Mouse (Mus musculus) frontal cortex, adult (tissue): Measurements from ENCODE around the gene Cebpa.
A peak's percentile ranks its signal among the peaks of the same experiment; 100 is the strongest.

Source experiments
- ATAC-seq: cut with Nextera tagmentation; 2 replicates; pipeline ENCODE4 v1.9.2; 2017; ENCODE audit warnings: mild to moderate bottlenecking, moderate library complexity, mixed read lengths; ENCODE audit not compliant: low TSS enrichment

Gene Cebpa

DNA sequence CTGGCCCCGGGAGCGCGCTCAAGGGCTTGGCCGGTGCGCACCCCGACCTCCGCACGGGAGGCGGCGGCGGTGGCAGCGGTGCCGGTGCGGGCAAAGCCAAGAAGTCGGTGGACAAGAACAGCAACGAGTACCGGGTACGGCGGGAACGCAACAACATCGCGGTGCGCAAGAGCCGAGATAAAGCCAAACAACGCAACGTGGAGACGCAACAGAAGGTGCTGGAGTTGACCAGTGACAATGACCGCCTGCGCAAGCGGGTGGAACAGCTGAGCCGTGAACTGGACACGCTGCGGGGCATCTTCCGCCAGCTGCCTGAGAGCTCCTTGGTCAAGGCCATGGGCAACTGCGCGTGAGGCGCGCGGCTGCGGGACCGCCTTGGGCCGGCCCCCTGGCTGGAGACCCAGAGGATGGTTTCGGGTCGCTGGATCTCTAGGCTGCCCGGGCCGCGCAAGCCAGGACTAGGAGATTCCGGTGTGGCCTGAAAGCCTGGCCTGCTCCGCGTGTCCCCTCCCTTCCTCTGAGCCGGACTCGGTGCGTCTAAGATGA, 1.1 kb downstream of the Cebpa start:
- no peak for ATAC-seq

DNA sequence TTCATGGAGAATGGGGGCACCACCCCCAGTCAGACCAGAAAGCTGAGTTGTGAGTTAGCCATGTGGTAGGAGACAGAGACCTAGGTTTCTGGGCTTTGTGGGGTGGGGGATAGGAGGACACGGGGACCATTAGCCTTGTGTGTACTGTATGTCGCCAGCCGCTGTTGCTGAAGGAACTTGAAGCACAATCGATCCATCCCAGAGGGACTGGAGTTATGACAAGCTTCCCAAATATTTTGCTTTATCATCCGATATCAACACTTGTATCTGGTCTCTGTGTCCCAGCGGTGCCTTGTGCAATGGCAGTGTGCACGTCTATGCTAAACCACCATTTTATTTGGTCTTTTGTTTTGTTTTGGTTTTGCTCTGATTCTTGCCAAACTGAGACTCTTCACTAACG, 2.1 kb downstream of the Cebpa start:
- ATAC-seq: no peak

DNA sequence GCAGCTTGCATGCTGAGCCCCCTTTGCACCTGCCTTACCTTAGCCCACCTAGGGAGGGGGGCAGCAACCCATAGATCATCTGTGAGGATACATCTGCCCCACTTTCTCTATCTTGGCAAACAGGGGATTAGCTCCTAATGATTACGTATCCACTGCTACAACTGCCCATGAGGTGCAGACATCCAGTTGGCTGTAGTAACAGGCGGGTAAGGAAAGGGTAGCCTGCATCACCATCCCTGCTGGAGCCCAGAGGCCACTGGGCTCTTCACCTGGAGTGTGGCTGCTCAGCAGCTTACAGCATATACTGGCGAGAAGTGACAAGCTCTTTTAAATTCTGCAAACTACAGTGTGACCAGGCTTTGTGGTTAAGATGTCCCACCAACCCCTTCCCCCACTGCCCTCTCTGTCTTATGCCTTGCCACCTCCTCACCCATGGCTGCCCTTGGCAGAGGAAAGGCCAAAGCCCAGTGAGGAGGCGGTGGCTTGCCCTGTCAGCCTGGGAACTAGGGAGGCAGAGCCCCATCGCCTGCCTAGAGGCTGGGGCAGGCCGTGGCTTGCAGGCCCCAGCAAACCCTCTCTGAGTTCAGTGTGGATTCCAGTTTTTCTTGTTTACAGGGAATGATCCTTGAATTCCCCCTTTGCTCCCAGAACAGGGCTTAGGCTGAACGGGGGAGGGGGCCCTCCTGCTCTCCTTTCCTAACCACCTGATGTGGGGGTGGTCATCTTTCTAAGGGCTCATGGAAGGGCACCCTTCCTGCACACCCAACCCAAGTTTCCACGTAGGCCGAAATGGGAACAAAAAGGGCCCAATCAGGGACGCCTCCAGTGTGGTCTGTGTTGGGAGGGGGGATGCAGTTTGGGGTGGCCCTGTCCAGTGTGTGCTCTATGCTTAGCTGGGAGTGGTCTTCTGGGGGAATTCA, 3.6 kb downstream of the Cebpa start:
- no peak for ATAC-seq

DNA sequence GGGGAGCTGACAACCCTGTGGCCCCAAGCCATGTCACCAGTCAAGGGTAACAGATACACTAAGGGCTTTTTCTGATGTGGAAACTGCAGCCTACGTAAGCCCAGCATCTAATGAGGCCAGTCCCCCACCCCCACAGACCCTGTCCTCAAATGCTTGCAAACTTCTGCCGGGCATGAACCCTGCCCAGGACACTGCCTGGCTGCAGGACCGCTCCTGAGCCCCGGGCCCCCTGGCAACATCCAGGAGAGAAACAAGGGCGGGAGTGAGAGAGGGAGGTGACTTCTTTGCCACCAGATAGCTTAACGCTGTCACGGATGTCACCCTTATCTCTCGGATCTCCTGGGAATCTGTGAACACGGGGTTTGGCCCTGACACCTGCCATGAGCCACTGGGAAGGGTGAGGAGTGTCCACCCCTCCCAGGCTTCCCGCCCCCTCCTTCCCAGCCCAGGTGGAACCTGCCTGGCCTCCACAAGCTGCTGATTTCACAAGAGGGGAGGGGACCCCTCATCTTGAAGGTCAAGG, 4.4 kb downstream of the Cebpa start:
- no peak for ATAC-seq

DNA sequence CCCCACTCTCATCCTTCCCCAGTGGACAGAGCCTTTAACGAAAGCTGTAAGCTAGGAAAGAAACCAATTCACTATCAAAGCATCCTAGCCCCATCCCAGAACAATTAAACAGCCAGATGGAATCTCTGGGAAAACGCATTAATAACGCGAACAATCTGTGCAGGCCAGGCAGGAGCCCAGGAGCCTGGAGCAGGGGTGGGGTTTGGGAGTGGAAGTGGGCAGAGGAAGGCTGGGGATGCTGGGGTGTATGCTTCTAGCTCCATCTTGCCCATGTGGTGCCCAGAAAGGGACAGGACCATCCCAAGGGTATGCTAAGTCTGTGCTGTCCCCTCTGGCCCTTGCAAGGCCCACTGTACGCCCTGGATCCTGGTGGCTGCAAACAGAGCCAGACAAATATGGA, 5.1 kb downstream of the Cebpa start:
- ATAC-seq: no peak

DNA sequence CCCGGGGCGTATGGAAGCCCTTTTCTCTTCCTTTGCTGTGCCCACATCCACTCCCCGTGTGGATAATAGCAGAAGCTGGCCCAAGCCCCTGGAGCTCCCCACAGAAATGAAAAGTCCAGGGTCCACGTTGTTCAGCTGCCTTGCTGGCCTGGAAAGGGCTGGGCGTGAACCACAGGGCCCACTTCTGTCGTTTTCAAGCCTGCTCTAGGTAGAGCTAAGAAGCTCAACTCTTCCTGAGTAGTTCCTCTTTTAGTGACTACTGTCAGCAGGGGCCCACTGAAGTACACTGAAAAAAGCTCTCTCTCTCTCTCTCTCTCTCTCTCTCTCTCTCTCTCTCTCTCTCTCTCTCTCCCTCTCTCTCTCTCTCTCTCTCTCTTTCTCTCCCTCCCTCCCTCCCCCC, 5.7 kb downstream of the Cebpa start:
- ATAC-seq: no peak

DNA sequence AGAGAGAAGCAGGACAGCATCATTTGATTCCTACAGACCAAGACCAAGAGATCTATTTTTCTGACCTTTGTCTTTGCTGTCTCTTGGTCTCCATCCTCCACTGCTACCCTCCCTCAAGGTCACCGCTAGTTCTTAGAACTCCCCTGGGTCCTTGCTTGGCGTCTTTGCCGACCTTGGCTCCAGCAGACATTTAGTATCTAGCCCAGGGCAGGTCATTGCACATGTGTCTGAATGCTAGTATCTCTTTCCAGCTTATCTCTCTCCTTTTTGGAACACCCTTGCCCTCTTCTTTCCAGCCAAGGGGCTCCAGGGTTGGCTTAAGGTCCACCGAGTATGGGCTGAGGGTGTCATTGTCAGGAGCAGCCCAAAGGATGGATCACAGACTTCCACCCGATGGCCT, 6.9 kb downstream of the Cebpa start:
- no peak for ATAC-seq

DNA sequence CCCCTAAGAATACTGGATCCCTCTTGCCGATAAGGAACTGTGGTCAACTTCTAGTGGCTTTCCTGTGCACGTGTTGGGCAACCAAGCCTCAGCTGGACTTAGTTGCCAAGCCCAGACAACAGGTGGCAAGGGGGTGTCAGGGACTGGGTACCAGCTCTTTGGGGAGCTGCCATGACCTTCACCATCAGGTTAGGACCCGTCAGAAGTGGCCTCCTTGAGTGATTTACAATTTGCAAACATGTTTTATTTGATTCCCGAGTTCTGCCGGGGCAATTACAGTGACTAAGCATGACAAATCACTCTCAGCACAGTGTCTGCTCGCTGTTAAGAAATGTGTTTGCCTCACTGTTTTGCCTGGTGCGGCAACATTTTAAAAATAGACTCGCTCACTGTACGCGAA, 7.9 kb downstream of the Cebpa start:
- peak; percentile 44; the same call in 1 of the 2 replicates for ATAC-seq

DNA sequence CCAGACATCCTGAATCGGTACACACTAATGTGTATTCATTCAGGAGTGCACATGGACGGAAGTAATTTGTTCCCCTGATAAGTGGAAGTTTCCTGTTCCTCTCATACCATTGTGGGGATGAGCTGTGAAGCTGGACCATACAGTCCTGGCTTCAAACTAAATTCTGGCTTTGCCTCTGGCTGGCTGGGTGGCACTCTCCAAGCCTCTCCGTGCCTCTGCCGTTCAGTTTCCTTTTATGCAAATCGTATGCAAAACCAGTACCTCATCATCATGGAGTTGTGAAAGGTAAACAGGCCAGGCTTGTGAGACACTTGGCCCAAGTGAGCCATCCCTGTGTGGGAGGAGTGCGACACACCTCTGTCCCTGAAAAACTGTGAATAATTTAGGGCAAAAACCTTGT, 8.6 kb downstream of the Cebpa start:
- ATAC-seq: no peak

DNA sequence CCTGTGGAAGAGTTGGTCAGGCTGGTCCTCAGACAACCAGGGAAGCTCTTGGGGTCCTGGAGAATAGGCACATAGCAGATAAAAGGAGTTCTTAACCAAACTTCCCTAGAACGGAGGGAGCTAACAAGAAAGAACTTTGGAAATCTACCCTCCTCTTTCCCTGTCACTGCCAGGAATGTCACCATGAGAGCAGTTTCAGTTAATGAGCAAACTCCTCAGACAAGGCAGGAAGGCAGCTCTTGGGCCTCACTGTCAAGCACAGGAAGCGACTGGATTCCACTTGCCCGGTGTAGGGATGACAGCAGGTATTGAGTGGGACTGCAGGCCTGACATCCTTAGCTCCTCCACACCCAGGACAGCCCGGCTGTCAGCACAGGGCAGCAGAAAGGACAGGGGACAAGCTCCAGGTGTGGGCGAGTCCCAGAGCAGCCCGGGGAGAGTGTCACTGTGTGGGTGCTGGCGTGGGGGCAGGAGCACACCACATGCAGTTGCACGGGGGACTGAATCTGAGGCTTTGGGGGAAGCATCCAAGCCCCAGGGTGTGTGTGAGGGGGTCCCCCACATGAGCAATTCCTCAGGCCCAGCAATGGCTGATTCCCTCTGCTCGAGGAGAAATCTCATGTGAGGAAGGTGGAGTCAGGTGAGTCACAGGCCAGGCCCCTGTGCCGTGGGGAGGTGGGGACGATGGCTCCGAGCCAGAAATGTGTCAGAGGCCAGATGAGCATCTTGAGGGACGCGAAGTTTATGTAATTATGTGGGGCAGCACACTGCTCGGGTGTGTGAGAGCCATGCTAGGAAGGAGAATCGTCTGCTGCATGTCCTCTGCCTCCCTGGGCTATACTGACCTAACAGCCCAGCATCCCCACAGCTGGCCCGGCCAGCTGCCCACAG, 9.8 kb downstream of the Cebpa start:
- ATAC-seq: no peak; the same call in 1 of the 2 replicates

DNA sequence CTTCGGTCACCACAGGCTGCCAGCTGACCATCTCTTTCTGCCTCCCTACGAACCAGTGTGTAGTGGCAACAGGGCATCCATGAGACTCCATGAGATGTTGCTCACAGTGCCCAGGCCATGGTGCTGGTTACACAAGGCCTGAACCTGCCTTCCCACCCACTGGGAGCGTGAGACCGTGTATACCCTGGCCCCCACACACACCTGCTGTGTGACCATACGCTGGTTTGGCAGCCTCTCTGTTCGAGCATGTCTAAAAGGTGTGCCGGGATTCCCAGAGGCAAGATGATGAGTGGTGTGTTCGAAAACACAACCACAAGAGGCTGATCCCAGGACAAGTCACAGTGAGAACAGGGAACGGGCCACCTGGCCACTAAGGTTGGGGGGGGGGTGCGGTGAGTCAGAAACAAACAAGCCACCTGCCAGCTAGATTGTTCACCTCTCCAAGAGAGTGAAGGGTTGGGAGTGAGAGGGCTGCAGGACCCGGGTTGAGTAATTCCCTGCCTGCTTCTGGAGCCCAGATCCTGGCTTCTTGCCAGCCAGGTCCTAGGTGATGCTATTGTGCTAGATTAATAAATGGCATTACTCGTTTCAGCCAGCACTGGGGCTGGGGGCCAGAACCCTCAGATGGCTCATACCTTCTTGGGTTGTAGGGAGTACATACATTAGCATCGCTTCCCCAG, 11.1 kb downstream of the Cebpa start:
- no peak for ATAC-seq

DNA sequence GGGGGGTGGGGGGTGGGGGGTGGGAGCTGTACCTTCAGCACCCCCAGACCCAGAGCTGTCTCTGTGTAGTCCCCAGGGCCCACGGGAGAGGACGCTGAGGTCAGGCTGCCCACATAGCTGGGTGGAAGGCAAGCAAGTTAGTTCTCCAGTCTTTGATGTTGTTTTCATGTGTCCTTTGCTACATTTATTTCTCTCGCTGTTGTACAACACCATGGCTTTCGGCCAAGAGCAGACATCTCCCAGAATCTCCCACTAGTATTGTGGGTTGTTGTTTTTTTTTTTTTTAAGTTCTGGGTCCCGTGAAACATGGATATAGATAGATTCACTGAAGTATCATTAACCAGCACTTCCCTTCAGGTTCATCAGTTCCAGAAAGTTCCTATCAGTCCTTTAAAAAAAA, 11.8 kb downstream of the Cebpa start:
- ATAC-seq: no peak

DNA sequence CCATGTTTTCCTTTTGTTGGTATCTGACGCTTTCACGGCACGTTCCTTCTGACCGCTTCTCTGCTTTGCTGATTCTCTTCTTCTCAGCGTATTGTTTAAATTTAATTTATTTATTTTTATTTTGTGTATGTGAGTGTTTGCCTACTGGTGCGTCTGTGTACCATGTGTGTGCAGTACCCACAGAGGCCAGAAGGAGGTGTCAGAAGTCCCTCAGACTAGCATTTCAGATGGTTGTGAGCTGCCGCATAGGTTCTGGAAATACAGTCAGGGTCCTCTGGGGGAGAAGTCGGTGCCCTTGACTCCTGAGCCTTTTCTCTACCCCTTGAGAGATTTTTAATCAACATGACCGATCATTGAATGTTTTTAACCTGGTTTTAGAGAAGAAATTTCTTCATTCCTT, 12.5 kb downstream of the Cebpa start:
- ATAC-seq: no peak

DNA sequence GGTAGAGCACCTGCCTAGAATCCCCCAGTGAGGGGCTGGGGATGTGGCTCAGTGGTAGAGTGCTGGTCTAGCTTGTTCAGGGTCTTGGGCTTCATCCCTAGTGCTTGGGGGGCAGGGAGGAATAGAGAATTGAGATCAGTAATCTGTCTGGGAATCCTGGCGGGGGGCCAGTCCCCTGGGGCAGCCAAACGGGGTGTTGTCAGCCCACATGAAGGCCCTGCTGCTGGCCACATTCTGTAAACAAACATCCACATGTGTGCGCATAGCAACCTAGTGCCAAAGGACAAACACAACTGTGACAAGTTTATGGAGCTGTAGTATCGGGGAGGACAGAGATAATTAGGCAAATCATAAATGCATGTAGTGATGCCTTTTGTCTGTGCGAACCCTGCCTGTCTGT, 15.5 kb downstream of the Cebpa start:
- ATAC-seq: no peak

DNA sequence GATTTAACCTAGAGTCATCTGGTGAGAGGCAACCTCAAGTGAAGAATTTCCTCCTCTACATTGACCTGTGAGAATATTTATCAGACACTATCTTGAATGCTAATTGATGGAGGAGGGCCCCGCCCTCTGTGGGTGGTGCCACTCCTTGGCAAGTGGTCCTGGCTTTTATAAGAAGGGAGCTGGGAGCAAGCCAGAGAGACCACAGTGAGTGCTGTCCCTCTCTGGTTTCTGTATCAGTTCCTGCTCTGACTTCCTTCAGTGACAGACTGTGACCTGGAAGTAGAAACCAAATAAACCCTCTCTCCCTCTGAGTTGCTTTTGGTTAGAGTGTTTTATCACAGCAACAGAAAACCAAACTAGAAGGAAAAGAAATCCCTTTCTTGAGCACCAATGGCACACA, 18.4 kb downstream of the Cebpa start:
- no peak for ATAC-seq

DNA sequence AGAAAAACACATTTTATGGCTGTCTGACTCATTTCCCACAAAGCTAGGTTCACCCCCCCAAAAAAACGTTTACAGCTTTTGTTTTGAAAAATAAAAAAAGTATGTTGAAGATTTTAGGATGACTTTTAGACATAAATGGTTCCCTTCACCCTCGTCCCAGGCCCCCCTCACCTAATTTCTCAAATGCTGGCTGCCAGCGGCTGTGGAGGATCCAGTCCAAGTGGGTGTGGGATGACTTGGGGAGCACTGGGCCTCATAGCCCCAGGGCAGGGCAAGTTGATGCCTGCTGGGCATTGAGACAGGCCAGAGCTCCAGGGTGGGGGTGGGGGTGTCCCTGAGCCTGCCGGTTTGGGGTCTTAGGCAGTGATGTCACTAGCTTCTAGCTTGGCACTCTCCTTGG, 19.4 kb downstream of the Cebpa start:
- ATAC-seq: no peak

DNA sequence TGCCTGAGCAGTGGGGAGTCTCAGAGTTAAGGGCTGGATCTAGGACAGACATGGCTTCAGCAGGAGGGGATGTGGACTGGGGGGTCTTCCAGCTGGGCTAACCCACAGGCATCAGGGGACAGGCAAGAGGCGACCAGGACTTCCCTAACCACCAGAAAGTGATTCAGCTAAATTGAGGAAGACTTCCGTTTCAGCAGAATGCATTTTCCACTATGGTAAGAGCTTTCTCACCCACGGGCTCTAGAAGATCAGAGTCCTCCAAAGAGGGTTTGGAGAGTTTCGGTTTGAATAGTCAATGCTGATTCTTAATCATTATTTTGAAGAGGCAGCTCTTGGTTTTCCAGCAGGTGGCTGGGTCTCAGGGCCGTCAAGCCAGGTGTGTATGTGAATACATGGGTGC, 20.8 kb downstream of the Cebpa start:
- no peak for ATAC-seq

DNA sequence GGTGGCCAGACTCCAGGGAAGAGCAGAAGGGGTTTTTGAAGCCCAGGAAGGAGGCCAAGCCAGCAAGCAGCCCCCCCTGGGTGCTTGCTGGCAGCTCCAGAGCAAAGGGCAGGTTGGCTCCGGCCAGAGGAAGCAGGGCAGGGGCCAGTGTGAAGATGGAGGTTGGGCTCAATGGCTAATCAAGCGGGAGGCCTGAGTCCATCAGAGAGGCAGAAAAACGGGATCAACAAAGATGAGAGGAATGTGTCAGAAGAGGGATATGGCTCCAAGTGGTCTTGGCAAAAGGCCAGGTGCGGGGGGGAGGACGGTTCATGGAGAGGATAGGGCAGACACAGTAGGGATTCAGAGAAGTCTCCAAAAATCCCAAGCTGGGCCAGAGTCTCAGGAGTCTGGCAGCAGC, 22.4 kb downstream of the Cebpa start:
- ATAC-seq: no peak

DNA sequence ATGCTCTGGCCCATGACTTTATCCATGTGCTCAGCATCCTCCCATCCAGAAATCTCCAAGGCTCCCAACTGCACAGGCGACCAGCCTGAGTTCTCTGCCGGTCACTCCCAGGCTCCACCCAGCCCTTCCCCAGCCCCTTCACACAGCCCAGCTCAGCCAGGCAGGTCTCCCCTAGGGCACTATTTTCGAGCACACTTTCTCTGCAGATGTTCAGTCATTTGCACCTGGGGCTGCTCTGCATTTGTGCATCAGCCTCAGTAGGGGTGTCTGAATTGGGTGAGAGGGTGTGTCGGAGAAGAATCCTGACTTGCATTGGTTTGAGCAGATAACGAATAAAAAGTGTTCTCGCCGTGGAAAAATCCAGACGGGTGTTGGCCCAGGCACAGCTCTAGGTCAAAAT, 23.4 kb downstream of the Cebpa start:
- no peak for ATAC-seq

DNA sequence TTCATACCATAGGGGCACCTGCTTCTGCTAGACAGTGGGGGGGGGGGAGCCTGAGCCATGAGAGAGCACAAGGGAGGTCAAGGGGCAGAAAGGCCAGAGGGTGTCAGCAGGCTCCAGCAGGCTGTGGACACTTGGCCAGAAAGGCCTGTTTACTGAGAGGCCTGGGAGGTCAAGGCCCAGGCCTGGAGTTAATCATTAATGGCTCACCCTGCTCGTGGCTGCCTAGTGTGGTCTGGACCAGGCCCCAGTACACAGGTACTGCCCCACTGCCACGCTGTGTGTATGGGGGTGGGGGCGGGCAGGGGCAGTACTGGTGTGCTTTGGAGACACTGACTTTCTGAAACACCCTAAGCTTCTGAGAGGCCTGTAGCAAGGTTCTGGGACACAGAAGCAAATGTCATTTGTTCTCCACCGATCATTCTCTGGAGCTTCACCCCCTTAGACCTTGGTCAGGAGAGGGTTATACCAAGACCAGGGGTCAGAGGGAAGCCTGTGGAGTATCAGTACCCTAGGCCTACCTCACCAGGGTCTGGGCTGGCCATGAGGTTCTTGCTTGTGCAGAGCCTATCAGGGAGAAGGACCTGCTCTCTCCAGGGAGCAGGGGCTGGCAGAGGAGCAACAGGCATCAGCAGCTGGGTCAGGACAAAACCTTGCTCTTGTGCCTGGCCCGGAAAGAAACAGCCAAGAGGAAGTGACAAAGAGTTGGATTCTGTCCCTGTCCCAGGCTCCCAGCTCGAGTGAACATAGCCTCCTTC, 24.9 kb downstream of the Cebpa start:
- no peak for ATAC-seq

DNA sequence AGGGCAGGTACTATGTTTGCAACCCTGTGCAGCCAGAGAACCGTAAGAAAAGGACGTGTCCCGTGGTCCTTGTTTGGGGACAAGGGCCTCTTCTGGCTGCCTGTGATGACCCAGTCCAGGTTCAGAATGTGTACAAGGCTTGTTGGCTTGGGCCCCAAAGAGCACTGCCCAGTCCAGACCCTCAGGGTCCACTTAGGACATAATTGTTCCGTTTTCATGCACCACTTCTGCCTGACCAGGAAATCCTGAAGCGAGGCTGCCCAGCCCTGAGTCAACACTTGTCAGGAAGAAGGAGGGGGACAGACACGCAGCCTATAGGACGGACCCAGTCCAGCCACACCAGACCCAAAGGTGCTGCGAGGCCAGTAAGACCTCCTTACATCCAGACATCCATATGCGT, 26.0 kb downstream of the Cebpa start:
- ATAC-seq: no peak
